Mouse (Mus musculus) liver, embryonic 12.5 days (tissue): ENCODE results near the gene Racgap1. TPM values are rescaled to one million over a fixed set of nuclear protein-coding genes. Genes with fewer than 3 reads are reported as not detected.

ENCODE experiments used
- ATAC-seq: fragments of 200-750 bp; cut with Nextera tagmentation; 2 replicates; pipeline ENCODE4 v1.8.0; 2017; ENCODE audit warnings: moderate number of reproducible peaks, mild to moderate bottlenecking, moderate library complexity
- H3K27ac ChIP-seq: fragments of 300-500 bp; sonication (generic); 2 replicates; pipeline ENCODE4 v1.5.1; 2016; ENCODE audit warnings: mild to moderate bottlenecking
- H3K27me3 ChIP-seq: fragments of 300-500 bp; sonication (generic); replicated peaks from 2 replicates; pipeline ENCODE4 v1.6.1; 2016; ENCODE audit warnings: mild to moderate bottlenecking, moderate library complexity
- H3K36me3 ChIP-seq: fragments of 300-500 bp; sonication (generic); 2 replicates; pipeline ENCODE4 v1.6.1; 2016; ENCODE audit warnings: mild to moderate bottlenecking, moderate library complexity
- H3K4me1 ChIP-seq: fragments of 300-500 bp; sonication (generic); 2 replicates; pipeline ENCODE4 v1.6.1; 2016
- H3K4me2 ChIP-seq: fragments of 300-500 bp; sonication (generic); 2 replicates; pipeline ENCODE4 v1.6.1; 2016; ENCODE audit warnings: mild to moderate bottlenecking, moderate library complexity
- H3K4me3 ChIP-seq: fragments of 300-500 bp; sonication (generic); 2 replicates; pipeline ENCODE4 v1.5.1; 2016; ENCODE audit warnings: mild to moderate bottlenecking, moderate library complexity
- H3K9ac ChIP-seq: fragments of 300-500 bp; sonication (generic); 2 replicates; pipeline ENCODE4 v1.6.1; 2016; ENCODE audit warnings: mild to moderate bottlenecking, moderate library complexity
- H3K9me3 ChIP-seq: fragments of 300-500 bp; sonication (generic); replicated peaks from 2 replicates; pipeline ENCODE4 v1.6.1; 2016; ENCODE audit warnings: mild to moderate bottlenecking, moderate library complexity
- WGBS: fragments of 180-500 bp; shearing (Covaris S2); methylation state at CpG from one replicate; pipeline ENCODE4 v1.1.7; 2016; ENCODE audit not compliant: insufficient replicate concordance; 5-methylcytosine and 5-hydroxymethylcytosine counted together
- polyA plus RNA-seq: library from polyadenylated mRNA; unstranded; fragments of >200 nt; fragmentation: Nextera tagmentation; extraction: Ambion mirVana; gene quantifications from 2 replicates; pipeline ENCODE4 v1.2.1, GENCODE M21; 2016

The Racgap1 gene
- polyA plus RNA-seq, 1 experiment from 2014 or later, result 93.4 TPM

GRCm38 (mm10) chr15:99644776-99645175 lies 6.7 kb downstream of the Racgap1 start:
- WGBS, result 77% methylated on average over 7 of the region's 7 CpGs
- H3K27ac ChIP-seq, result no peak overlapping the region
- no peak for ATAC-seq

GRCm38 (mm10) chr15:99643832-99644231 lies 7.6 kb downstream of the Racgap1 start:
- H3K27me3 ChIP-seq, result no peaks in the 10 kb centered on the region
- no peak for ATAC-seq
- WGBS, result 84% methylated on average over 10 of the region's 10 CpGs
- H3K4me2 ChIP-seq, result no peak overlapping the region
- H3K9ac ChIP-seq, result no peak overlapping the region
- H3K36me3 ChIP-seq, result peaks cover 47% of the 10 kb centered on the region
- H3K27ac ChIP-seq, result no peak overlapping the region
- no peak overlapping the region for H3K4me3 ChIP-seq
- no peaks in the 10 kb centered on the region for H3K9me3 ChIP-seq
- peaks cover 46% of the 10 kb centered on the region for H3K4me1 ChIP-seq

More at GRCm38 (mm10) chr15:99644776-99645175, 6.7 kb downstream of the Racgap1 start:
- H3K27me3 ChIP-seq, result no peaks in the 10 kb centered on the region
- no peak overlapping the region for H3K4me2 ChIP-seq
- no peak overlapping the region for H3K9ac ChIP-seq
- H3K4me3 ChIP-seq, result no peak overlapping the region
- H3K9me3 ChIP-seq, result no peaks in the 10 kb centered on the region
- peaks cover 55% of the 10 kb centered on the region for H3K4me1 ChIP-seq
- peaks cover 43% of the 10 kb centered on the region for H3K36me3 ChIP-seq

- 79% methylated on average over 6 of the region's 6 CpGs for WGBS
- H3K4me3 ChIP-seq, result no peak overlapping the region
- no peaks in the 10 kb centered on the region for H3K9me3 ChIP-seq
- H3K27ac ChIP-seq, result no peak overlapping the region
- no peaks in the 10 kb centered on the region for H3K27me3 ChIP-seq
- H3K9ac ChIP-seq, result no peak overlapping the region
- H3K4me1 ChIP-seq, result peaks cover 36% of the 10 kb centered on the region
- peaks cover 56% of the 10 kb centered on the region for H3K36me3 ChIP-seq
- H3K4me2 ChIP-seq, result no peak overlapping the region
- ATAC-seq, result no peak
Observed at GRCm38 (mm10) chr15:99642622-99643021, 8.8 kb downstream of the Racgap1 start.

- Histone ChIP-seq H3K27ac (no peak overlapping the region), H3K36me3 (peaks cover 99% of the 10 kb centered on the region), H3K4me1 (no peaks in the 10 kb centered on the region), H3K9me3 (no peaks in the 10 kb centered on the region), H3K9ac (no peak overlapping the region), H3K4me2 (no peak overlapping the region), H3K27me3 (no peaks in the 10 kb centered on the region), H3K4me3 (no peak overlapping the region)
- WGBS, result 86% methylated on average over 5 of the region's 5 CpGs
- ATAC-seq, result no peak
Observed at GRCm38 (mm10) chr15:99638124-99638485, 13.4 kb downstream of the Racgap1 start.

GRCm38 (mm10) chr15:99637405-99638123 lies 13.9 kb downstream of the Racgap1 start:
- Histone ChIP-seq H3K9ac (no peak overlapping the region), H3K36me3 (peaks cover 99% of the 10 kb centered on the region), H3K9me3 (no peaks in the 10 kb centered on the region), H3K4me2 (no peak overlapping the region), H3K27me3 (no peaks in the 10 kb centered on the region), H3K4me3 (no peak overlapping the region), H3K27ac (no peak overlapping the region), H3K4me1 (no peaks in the 10 kb centered on the region)
- ATAC-seq, result no peak
- WGBS, result 90% methylated on average over 12 of the region's 12 CpGs

GRCm38 (mm10) chr15:99634702-99635101 lies 16.8 kb downstream of the Racgap1 start:
- H3K9me3 ChIP-seq, result no peaks in the 10 kb centered on the region
- no peak overlapping the region for H3K9ac ChIP-seq
- no peak overlapping the region for H3K4me3 ChIP-seq
- no peaks in the 10 kb centered on the region for H3K27me3 ChIP-seq
- ATAC-seq, result no peak
- H3K36me3 ChIP-seq, result peaks cover 99% of the 10 kb centered on the region
- WGBS, result 77% methylated on average over 7 of the region's 7 CpGs
- H3K4me2 ChIP-seq, result no peak overlapping the region
- H3K4me1 ChIP-seq, result no peaks in the 10 kb centered on the region
- H3K27ac ChIP-seq, result no peak overlapping the region

GRCm38 (mm10) chr15:99631618-99632017 lies 19.8 kb downstream of the Racgap1 start:
- H3K9ac ChIP-seq, result no peak overlapping the region
- H3K36me3 ChIP-seq, result peaks cover 99% of the 10 kb centered on the region
- no peaks in the 10 kb centered on the region for H3K9me3 ChIP-seq
- ATAC-seq, result no peak
- H3K4me1 ChIP-seq, result no peaks in the 10 kb centered on the region
- H3K4me3 ChIP-seq, result no peak overlapping the region
- no peak overlapping the region for H3K4me2 ChIP-seq
- no peaks in the 10 kb centered on the region for H3K27me3 ChIP-seq
- H3K27ac ChIP-seq, result no peak overlapping the region

GRCm38 (mm10) chr15:99622063-99622462 lies 29.4 kb downstream of the Racgap1 start:
- Histone ChIP-seq H3K4me1 (no peaks in the 10 kb centered on the region), H3K9me3 (no peaks in the 10 kb centered on the region), H3K27me3 (no peaks in the 10 kb centered on the region; the same call in 1 of the 2 replicates), H3K9ac (no peak overlapping the region), H3K4me2 (no peak overlapping the region), H3K27ac (no peak overlapping the region), H3K36me3 (peaks cover 83% of the 10 kb centered on the region), H3K4me3 (no peak overlapping the region)
- 87% methylated on average over 11 of the region's 11 CpGs for WGBS
- ATAC-seq, result no peak

- Histone ChIP-seq H3K9ac (no peak overlapping the region), H3K4me1 (no peaks in the 10 kb centered on the region), H3K36me3 (peaks cover 61% of the 10 kb centered on the region), H3K4me3 (no peak overlapping the region), H3K27me3 (peaks cover 15% of the 10 kb centered on the region), H3K4me2 (no peak overlapping the region), H3K27ac (no peak overlapping the region), H3K9me3 (no peaks in the 10 kb centered on the region)
- ATAC-seq, result no peak
- 80% methylated on average over 4 of the region's 4 CpGs for WGBS
Observed at GRCm38 (mm10) chr15:99619821-99620220, 31.6 kb downstream of the Racgap1 start.

- WGBS, result 79% methylated on average over 3 of the region's 3 CpGs
- no peak for ATAC-seq
- Histone ChIP-seq H3K4me1 (no peaks in the 10 kb centered on the region), H3K4me2 (no peak overlapping the region), H3K9me3 (no peaks in the 10 kb centered on the region), H3K9ac (no peak overlapping the region), H3K4me3 (no peak overlapping the region), H3K27me3 (peaks cover 27% of the 10 kb centered on the region), H3K36me3 (peaks cover 49% of the 10 kb centered on the region), H3K27ac (no peak overlapping the region)
Observed at GRCm38 (mm10) chr15:99618595-99618994, 32.9 kb downstream of the Racgap1 start.

- no peak overlapping the region for H3K4me3 ChIP-seq
- no peaks in the 10 kb centered on the region for H3K4me1 ChIP-seq
- no peak overlapping the region for H3K4me2 ChIP-seq
- no peak overlapping the region for H3K9ac ChIP-seq
- no peak overlapping the region for H3K27ac ChIP-seq
- no peak for ATAC-seq
- peaks cover 57% of the 10 kb centered on the region for H3K27me3 ChIP-seq
- H3K36me3 ChIP-seq, result peaks cover 15% of the 10 kb centered on the region
- 54% methylated on average over 9 of the region's 9 CpGs for WGBS
- H3K9me3 ChIP-seq, result 0 out of 2 replicates have a peak, but pooled peaks cover 3% of the 10 kb centered on the region
Observed at GRCm38 (mm10) chr15:99615246-99615645, 36.2 kb downstream of the Racgap1 start.

GRCm38 (mm10) chr15:99614753-99615152 lies 36.7 kb downstream of the Racgap1 start:
- Histone ChIP-seq H3K4me1 (no peaks in the 10 kb centered on the region), H3K4me2 (no peak overlapping the region)
- ATAC-seq, result no peak

GRCm38 (mm10) chr15:99614273-99614672 lies 37.2 kb downstream of the Racgap1 start:
- no peak overlapping the region for H3K27ac ChIP-seq
- 57% methylated on average over 13 of the region's 13 CpGs for WGBS
- ATAC-seq, result no peak
- peaks cover 66% of the 10 kb centered on the region for H3K27me3 ChIP-seq
- no peak overlapping the region for H3K4me3 ChIP-seq
- 0 out of 2 replicates have a peak, but pooled peaks cover 3% of the 10 kb centered on the region for H3K9me3 ChIP-seq
- H3K4me1 ChIP-seq, result no peaks in the 10 kb centered on the region
- H3K4me2 ChIP-seq, result no peak overlapping the region
- no peak overlapping the region for H3K9ac ChIP-seq
- peaks cover 6% of the 10 kb centered on the region for H3K36me3 ChIP-seq

More at GRCm38 (mm10) chr15:99614753-99615152, 36.7 kb downstream of the Racgap1 start:
- Histone ChIP-seq H3K27me3 (peaks cover 62% of the 10 kb centered on the region), H3K4me3 (no peak overlapping the region), H3K9me3 (0 out of 2 replicates have a peak, but pooled peaks cover 3% of the 10 kb centered on the region), H3K36me3 (peaks cover 11% of the 10 kb centered on the region), H3K9ac (no peak overlapping the region), H3K27ac (no peak overlapping the region)
- 12% methylated on average over 12 of the region's 12 CpGs for WGBS
